Mouse (Mus musculus) frontal cortex, adult (tissue): ENCODE measurements around the gene Suv39h2.
A peak's percentile ranks its signal among the peaks of the same experiment; 100 is the strongest.

Source experiments
- ATAC-seq: cut with Nextera tagmentation; 2 replicates; pipeline ENCODE4 v1.9.2; 2017; ENCODE audit warnings: mild to moderate bottlenecking, moderate library complexity, mixed read lengths; ENCODE audit not compliant: low TSS enrichment

Suv39h2 gene

DNA sequence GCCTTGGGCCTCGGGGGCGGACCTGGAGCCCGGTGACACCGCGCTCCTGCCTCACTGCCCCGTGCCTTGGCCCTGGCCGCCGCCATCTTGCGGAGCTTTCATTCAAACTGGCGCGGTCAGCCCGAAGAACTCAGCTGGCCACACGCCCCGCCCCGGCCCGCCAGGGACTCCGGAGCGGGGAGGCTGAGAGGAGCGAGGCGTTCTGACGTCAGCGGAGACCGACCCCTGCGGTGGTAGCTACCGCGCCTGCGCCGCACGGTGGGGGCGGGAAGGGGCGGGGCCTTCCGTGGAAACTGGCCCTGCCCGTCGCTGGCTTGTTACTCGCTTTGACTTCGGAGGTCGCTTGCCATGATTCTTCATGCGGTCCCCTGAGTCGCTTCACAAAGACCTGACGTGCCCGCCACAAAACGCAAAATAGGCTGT lies at the start of gene Suv39h2:
Suv39h2 (minus strand) TSS at position 171 of the 423 bp plus-strand sequence.
- ATAC-seq = peak; percentile 97

DNA sequence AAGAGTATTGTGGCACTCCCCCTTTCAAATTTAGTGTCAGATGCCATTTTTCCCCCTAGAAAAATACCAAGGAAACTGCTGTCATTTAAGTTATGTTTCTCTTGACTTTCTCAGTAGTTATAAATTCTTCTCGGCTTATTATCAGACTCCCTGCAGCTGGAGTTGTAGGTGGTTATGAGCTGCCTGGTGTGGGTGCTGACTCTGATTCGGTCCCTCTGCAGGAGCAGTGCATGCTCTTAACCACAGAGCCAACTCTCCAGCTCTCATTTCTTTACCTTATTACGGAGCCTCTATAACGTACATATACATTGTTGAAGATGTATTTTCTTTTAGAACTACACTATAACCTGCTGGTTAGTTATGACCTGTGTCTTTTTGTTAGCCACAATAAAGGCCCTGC lies 47.7 kb upstream of the Suv39h2 start:
- ATAC-seq = no peak

DNA sequence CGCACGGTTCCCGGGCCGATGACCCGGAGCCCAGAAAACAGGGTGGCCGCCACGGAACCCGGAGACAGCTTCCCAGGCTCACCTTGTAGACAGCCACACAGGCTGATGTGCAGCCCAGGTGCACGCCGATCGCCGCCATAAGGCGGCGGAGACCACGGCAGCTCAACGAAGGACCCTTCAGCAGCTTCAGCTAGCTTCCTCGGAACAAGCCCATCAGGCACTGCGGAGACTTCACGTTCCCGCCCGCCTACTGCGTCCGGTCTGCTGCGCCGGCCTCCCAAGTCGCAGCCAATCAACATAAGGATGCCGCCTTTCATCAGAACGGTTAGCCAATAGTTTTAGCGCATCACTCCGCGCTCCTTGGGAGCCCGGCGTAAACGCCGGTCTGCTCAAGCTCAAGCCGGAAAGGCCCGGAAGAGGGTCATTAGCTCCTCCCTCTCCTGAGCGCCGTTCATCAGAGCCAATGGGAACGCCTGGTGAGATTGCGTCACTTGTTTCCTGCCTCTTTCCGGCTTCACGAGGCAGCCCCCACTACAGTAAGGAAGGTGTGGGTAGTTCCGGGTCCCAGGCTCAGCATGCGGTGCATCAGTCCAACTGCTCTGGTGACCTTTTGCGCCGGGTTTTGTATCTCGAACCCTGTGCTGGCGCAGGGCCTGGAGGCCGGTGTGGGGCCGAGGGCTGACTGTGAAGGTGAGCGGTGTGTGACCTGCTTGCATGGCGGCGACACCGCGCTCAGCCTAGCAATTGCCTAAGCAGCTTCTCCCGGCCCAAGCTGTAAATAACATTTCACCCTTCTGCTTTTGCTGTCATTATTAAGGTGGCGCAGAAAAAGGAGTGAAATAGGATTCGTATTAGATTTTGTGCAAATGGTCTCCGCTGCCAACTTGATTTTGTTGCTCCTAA lies 38.0 kb upstream of the Suv39h2 start, which contains the start of the genes Gm45902, Hspa14 and Cdnf:
Gm45902 (minus strand) TSS at position 239 of the 903 bp plus-strand sequence.
Hspa14 (minus strand) TSS at position 263 of the 903 bp plus-strand sequence.
Cdnf (plus strand) TSS at position 479 of the 903 bp plus-strand sequence.
- ATAC-seq = peak; percentile 99

DNA sequence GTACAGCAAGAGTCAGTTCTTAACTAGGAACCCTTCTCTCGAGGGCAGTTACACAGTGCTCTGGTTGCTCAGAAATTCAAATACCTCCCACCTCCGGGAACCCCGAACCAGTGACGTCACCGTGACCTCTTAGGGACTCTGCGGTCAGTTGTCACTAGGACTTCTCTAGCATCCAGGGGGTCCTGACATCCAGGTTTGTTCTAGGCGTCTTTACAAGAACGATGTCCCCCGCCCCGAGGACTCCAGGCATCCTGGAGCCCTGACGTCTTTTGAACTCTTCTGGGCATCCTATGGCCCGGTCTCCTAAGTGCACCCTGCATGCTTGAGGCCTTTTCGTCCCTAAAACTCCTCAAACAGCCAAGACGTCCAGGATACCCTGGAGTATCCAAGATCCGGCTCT lies 37.2 kb upstream of the Suv39h2 start:
- no peak for ATAC-seq

DNA sequence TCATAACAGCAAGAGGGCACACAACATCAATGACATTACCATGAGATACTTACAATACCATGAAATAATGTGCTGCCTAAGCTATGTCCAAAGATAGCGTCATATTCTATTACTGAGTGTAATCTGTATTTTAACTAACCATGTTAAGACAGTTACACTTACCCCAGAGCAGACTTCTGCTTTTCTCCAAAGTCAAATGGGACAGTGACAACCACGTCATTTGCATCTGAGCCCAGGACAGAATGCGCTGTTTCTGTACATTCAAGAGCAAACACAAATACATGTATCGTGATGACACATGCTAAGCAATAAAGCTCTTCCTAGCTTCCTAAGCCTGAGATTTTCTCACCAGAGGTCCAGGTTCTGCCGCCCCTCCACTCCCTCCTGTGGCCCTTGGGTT lies 26.1 kb upstream of the Suv39h2 start:
- ATAC-seq = no peak

DNA sequence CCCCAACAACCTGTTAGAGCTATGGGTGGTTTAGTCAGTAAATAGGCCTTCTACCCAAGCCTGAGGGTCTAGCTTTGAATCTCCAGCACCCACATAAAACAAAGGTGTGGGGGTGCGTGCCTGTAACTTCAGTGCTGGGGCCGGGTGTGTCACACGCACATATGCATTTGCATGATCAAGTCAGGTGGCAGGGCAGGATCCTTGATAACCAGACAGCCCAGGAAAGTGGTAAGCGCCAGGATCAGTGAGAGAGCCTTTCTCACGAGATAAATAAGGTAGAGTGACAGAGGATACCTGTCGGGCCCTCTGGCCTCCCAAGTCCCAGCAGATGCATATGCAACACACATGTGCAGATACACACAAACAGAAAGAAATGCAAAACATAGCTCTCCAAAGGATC lies 24.7 kb upstream of the Suv39h2 start:
- ATAC-seq = no peak

DNA sequence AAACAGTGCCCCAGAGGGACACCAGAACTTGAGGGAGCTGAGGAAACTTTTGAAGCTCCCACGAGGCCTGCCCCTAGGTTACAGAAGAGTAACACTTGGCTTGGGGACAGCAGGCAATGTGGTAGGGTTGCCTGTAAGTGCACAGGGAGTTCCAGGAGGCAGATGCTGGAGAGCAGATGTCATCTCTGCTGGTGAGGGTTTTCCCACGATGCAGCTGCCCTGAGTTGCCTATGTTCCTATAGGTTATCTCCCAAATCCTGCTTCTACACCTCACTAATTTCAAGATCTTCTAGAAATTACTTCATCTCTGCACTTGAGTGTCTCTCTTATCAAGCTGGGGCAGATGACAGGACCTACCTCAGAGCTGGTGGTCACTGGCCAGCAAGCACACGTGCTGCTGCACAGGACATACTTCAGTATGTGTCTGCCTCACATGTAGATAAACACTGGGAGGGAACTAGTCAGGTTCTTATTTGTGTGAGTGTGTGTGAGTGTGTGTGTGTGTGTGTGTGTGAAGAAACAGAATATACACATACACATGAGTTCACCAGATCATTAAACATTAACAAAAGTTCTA lies 19.1 kb upstream of the Suv39h2 start:
- ATAC-seq = no peak

DNA sequence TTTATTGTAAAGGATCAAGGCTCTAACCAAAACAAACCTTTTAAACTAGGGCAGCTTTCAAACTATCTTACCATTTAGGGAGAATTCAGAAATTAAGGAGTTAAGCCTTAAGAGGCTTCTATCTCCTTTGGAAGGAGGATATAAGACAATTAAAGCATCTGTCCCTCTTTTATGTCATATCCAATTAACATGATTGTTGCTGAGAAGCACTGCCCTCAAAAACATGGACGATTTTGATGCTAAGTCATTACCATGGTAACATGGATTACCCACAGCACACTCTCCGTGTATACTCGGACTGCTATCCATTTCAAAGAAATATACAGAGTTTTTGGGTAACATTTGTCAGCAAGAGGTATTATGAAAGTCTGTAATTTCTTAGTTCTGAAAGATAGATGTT lies 15.0 kb upstream of the Suv39h2 start:
- ATAC-seq = no peak

DNA sequence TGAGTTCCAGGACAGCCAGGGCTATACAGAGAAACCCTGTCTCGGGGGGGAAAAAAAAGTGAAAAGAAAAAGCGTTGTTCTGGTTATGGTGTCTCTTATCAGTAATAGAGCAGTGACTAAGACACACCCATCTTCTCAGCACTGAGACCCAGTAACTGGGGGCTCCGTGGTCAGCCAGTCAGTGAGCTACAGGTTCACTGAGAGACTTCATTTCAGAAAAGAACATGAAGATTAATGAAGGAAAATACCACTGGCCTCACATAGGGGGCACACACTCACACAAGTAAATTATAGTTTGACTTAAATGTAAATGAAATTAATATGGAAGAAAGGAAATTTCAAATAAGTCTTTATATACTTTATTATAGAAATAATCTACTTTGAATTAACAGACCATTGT lies 5.4 kb upstream of the Suv39h2 start:
- no peak for ATAC-seq

DNA sequence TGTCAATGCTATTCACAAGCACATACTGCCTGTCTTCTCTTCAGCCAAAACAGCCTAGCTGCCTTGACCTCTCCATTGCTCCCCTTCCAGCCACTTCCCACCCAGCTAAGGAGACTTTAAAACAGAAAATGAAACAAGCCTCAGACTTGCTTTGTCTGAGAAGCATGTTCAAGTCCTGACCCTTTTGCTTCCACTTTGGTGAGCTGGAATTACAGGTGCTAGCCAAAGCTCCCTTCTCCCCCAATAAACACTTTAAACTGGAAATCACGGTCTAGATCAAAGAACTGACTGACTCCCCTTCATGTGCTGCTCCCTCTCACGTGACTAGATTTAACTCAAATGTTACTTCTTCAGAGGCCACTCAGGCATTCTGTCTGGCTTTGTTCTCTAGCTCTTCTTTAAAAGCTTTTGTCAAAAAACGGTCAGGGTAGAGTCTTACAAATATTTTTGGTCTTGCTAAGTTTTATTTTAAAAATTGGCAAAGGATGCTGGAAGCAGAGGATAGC lies 968 bp upstream of the Suv39h2 start:
- ATAC-seq = no peak

DNA sequence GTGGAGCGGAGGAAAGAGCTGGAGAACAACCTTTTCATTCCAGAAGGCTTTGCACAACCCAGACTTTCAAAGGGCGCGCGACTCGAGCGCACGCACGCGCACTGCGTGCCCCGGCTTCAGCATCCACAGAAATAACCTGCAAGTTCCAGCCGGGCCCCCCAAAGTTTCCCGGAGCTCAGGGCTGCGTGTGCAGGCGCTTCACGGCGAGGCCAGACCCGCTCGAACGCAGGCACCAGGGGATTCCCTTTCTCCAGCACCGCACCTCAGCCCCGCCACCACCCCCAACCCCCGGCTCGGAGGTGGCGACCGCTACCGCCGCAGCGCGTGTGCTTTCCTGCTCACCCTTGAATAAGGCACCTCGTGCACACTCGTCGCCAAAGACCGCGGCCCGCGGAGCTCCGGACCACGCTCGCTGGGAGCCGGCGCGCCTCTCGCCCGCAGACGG lies 448 bp downstream of the Suv39h2 start:
- peak; percentile 68 for ATAC-seq

DNA sequence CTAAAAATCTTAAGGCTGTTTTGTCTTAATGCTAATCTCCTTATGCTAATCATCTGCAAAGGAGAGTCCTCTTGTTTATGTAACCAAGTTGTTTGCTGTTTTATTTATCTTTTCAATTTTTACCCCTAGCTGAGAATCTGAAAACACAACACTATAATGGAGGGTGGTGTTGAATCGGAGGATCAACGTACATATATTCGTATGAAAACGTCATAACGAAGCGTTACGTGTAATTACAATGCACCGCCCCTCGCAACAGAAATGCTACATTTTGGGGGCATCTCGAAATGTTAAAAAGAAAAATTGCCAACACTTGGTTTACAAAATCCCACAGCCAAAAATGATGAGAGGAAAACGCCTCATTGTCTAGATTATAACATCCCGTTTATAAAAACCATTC lies 940 bp downstream of the Suv39h2 start:
- ATAC-seq = no peak

DNA sequence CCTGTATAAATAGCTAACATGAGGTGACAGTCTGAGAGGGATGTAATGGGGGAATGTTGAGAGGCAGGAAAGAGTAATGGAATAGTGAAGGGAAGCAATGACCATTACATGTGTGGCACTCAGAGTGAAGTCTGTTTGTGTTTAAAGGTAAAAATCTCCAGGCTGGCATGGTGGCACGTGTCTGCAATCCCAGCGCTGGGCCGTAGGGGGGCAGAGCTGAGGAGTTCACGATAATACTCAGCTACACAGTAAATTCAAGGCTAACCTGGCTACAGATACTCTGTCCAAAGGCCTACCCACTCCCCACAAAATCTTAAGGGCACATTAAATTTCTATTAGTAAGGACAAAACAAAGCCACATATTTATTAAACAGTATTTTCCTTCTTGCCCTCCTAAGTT lies 18.2 kb downstream of the Suv39h2 start:
- ATAC-seq = no peak

DNA sequence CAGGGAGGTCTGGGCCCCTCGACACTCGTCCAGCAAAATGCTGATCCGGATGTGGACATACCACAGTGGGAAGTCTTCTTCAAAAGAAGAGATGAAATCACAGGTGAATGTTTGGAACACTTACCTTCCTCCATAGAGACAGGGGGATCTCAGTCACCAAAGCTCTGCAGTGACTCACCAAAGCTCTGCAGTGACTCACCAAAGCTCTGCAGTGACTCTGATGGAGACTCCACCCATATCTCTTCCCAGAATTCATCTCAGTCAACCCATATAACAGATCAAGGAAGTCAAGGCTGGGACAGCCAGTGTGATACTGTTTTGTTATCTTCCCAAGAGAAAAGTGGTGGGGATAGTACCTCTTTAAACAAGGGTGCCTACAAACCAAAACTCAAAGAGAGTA lies 21.7 kb downstream of the Suv39h2 start:
- ATAC-seq = no peak

DNA sequence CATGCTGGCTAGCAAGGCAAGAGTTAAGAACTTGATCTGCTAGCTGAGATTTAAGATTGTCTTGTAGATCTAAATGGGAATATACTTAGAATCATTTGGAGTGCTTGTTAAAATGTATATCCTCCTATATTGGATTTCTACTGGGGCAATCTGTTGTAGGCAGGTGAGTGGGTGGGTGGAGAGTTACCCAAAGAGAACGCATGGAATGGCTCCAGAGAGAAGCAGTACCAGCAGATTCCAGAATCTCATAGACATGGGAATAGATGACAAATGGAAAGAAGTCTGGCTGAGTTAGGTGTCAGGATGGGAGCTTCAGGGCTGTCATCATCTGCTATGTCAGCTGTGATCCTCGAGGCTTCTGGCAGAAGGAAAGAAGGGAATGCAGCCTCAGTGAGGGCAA lies 25.4 kb downstream of the Suv39h2 start:
- ATAC-seq = peak; percentile 96

DNA sequence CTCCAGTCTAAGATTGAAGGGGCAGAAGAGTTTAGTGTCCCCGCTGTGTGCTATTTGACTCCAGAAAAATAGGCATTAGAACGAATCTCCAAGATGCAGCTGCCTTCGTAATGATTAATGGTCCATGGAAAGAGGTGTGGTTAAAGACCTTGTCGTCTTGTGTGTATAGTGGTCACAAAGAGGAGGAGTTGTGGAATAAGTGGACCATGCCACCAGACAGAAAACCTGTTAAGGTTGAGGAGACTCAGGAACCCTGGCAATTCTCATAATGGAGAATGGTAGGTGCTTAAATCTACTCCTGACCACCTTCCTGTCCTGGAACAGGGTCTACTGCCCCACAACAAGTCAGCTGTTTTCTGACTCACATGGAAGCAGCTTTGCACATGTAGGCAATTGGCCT lies 28.8 kb downstream of the Suv39h2 start:
- no peak for ATAC-seq

DNA sequence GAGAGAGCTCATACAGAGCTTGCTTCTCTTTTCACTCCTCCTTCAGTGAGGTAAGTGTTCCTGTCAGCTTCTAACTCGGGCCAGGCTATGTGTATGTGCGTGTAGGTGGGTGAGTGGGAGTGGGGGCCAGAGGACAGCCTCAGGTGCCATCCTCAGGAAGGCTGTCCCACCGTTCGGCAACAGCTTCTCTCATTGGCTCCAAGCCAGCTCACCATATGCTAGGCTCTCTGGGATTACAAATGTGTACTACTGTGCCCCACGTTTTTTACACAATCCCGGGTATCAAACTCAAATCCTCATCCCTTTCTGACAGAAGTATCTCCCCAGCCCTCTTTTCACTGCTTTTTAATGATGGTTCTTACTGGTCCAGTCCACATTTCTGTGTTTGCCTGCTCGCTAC lies 30.6 kb downstream of the Suv39h2 start:
- no peak; the same call in 1 of the 2 replicates for ATAC-seq

DNA sequence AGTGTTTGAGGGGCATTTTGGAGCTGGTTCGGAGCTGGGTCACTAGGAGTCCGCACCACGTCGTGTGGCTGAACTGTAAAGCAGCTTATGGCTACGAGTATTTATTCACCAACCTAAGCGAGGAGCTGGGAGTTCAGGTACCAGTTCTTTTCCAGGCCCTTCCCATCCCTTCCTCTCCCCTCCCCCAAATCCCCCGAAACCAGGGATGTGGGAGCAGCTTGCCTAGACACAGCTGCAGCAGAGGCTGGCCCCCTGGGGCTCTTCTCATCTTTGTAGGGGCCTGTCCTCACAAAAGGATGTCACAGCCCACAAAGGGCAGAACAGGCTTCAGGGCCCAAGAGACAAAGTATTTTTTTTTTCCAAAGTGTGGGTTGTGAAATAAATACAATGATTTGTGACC lies 36.9 kb downstream of the Suv39h2 start:
- ATAC-seq = no peak

DNA sequence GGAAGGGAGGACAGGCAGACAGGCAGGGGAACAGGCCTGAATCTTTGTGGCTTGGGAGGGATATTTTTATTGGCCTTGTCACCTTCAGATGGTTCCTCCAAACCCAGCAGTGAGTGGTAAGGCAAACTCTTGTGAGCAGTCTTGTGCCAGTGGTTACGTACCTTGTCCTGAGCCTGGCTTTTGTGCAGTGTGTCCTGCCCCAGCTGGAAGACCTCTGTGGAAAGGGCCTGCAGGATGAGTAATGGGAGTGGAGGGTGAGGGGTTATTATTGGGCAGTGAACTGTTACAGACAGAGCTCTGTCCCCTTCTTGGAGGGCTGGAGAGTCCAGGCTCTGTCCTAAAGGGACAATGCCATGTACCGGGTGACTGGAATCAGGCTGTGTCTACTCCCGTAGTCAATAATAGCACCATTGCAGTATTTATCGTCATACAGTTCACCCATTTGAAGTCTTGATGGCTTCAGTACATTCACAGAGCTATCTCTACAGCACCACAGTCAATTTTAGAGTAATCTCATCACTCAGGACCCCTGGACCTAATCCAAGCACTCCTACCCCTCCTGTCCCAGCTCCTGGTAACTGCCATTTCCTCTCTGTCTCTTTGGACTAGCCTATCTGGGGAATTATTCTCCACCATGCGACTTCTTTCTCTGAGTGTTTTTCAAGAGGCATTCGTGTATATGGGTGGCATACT lies 39.3 kb downstream of the Suv39h2 start:
- no peak for ATAC-seq

DNA sequence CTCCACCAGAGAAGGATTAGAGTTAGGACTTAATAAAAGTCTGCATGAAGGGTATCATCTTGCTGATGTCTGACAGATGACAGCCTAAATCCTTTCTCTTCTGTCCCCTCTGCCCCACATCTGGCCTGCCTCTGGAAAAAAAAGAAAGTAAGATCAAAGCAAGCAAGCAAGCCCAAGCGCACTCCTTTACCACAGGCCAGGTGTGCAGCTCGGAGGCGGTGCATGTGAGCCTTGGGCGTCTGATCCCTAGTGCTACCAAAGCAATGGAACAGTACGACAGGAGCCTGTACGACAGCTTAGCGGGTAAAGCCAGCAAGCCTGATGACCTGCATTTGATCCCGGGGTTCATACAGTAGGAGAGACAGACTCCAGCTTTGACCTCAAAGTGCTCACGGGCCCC lies 43.9 kb downstream of the Suv39h2 start:
- no peak for ATAC-seq

DNA sequence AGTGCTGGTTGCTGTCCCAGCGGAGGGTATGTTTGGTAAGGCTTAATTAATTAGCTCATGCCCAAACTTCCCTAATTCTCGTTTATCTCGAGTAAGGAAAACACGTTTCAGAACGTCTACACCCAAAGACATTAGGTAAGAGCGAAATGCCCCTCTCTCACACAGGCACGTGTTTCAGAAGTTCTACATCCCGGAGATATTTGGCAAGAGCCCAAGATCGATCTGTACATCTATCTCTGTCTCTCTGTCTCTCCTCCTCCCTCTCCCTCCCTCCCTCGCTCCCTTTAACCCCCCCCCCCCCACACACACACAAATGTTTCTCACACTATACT lies 50.3 kb downstream of the Suv39h2 start:
- no peak for ATAC-seq

DNA sequence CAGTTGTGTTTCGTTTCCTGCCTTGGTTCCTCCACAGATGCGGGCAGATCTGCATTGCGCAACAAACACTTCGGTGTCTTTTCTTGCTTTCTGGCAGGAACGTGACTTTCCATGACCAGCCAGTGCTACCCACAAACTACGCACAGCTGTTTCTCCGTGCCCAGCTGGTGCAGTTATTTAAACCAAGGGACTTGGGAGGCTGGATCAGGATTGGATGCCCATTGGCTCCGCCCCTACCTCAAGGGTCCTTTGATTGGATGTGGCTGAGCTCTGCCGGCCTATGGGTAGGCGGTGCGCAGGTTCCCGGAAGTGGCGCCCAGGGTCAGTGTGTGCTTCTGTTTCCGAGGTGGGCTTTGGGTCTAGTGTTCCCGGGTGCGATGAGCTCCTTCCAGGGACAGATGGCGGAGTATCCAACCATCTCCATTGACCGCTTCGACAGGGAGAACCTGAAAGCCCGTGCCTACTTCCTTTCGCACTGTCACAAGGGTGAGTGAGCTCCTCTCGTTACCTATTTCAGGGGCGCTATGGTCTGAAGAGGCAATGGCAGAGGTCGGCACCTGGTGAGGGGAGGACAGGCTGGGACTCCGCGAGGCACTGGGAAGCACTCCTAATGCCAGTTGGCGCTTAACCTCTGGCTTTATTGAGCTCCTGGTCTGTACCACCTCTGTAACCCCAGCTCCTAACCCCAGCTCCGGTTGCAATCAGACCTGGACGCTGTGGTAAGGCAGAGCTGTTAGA lies 50.8 kb downstream of the Suv39h2 start, which contains the start of gene Dclre1c:
Dclre1c (plus strand) TSS at position 291 of the 738 bp plus-strand sequence.
- ATAC-seq = peak; percentile 99
